Mouse (Mus musculus) hindlimb bud, embryonic 11.5 days (tissue): ENCODE data around the gene Vmn2r116.
"Not testable (repeated sequence)": the region's sequence is repeated elsewhere in the genome, so short reads cannot be mapped to it uniquely, and the experiment has no call there.

Experiments used
- DNase-seq: peaks from one replicate; pipeline ENCODE4 v3.0.0-alpha.2; 2012; ENCODE audit warnings: low read depth, low spot score; ENCODE audit errors: extremely low spot score

The Vmn2r116 gene

DNA sequence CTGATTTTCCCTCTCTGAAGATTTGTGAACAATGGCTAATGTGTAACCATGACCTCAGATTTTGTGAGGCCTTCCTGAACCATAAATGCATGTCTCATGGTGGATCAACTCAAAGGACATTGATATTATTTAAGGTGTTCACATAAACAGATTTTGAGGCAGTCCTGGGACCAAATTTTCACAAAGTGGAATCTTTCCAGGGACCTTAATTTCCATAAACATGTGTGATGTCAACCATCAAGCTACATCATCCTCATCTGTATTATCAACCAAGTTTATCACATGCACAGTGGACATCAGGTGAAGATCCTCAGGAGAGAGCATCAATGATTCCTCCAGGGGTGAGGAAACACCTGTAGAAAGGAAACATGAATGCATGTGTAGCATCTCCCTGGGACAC, at the start of gene Vmn2r116:
Gene Vmn2r116, plus strand, starts transcription at position 301 of the 400 bp plus-strand sequence.
- DNase-seq = not testable (repeated sequence)

DNA sequence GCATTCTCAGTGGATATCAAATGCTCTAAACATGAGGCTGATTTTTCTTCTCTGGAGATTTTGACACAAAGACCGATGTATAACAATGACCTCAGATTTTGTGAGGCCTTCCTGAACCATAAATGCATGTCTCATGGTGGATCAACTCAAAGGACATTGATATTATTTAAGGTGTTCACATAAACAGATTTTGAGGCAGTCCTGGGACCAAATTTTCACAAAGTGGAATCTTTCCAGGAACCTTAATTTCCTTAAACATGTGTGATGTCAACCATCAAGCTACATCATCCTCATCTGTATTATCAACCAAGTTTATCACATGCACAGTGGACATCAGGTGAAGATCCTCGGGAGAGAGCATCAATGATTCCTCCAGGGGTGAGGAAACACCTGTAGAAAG, 41.0 kb upstream of the Vmn2r116 start, which contains the start of gene Vmn2r115:
Gene Vmn2r115, plus strand, starts transcription at position 301 of the 400 bp plus-strand sequence.
- DNase-seq = not testable (repeated sequence)

GRCm38 (mm10) chr17:23351644-23352043, 32.8 kb upstream of the Vmn2r116 start:
- no peak for DNase-seq

- DNase-seq = no peak
These were observed 48.8 kb downstream of the Vmn2r116 start for GRCm38 (mm10) chr17:23433150-23433679.
